Mouse (Mus musculus) olfactory bulb, adult 2 months (tissue): ENCODE measurements around the gene Mtmr2.

ENCODE experiments used
- CTCF ChIP-seq: fragments of 200-500 bp; IDR thresholded peaks from 2 replicates; pipeline ENCODE4 v1.5.1; 2012; ENCODE audit warnings: low read depth, mild to moderate bottlenecking, low read length, moderate library complexity; ENCODE audit not compliant: insufficient read depth
- POLR2A ChIP-seq: fragments of 200-500 bp; IDR thresholded peaks from 2 replicates; pipeline ENCODE4 v1.6.1; 2012; ENCODE audit warnings: mild to moderate bottlenecking, low read depth, low read length, moderate library complexity; ENCODE audit not compliant: insufficient read depth

DNA sequence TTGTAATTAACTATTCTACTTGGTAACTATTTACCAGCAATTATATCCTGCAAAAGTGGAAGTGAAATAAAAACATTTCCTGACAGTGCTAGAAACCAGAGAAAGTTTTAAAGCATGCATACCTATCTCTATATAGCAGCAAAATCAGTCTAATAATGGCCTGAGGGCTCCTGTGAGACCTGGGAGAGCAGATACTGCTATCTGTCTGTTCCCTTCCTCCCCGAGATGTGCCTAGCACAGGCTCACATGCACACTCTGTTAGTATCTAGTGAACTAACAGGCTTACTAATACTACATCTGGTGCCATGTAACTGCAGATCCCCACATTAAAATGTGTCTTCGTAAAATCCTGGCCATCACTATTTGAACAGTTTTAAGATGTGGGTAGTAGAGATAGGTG, 46.5 kb downstream of the Mtmr2 start:
- TF ChIP-seq CTCF (no peak), POLR2A (no peak)
